Mouse (Mus musculus) stomach, embryonic 16.5 days (tissue): ENCODE measurements at regions not wholly inside any gene's neighbourhood (a gene's known extent, or its start where the extent isn't known, plus 50 kb on each side); places are given as distances from the start of the nearest gene placed in this dataset.

Experiments
- ATAC-seq: fragments of 200-750 bp; cut with Nextera tagmentation; 2 replicates; pipeline ENCODE4 v1.8.0; 2017; ENCODE audit warnings: moderate number of reproducible peaks, moderate TSS enrichment; ENCODE audit not compliant: insufficient read depth, low FRiP score
- H3K27ac ChIP-seq: fragments of 300-500 bp; sonication (generic); 2 replicates; pipeline ENCODE4 v1.5.1; 2014; ENCODE audit warnings: low read length
- H3K27me3 ChIP-seq: fragments of 300-500 bp; sonication (generic); 2 replicates; pipeline ENCODE4 v1.6.1; 2014; ENCODE audit warnings: low read length, control low read depth, mixed read lengths; ENCODE audit not compliant: control insufficient read depth, insufficient read depth
- H3K36me3 ChIP-seq: fragments of 300-500 bp; sonication (generic); 2 replicates; pipeline ENCODE4 v1.6.1; 2014; ENCODE audit warnings: low read length; ENCODE audit not compliant: control insufficient read depth, insufficient read depth
- H3K4me1 ChIP-seq: fragments of 300-500 bp; sonication (generic); 2 replicates; pipeline ENCODE4 v1.6.1; 2014; ENCODE audit warnings: low read length, control low read depth, mixed read lengths; ENCODE audit not compliant: control insufficient read depth, insufficient read depth
- H3K4me2 ChIP-seq: fragments of 300-500 bp; sonication (generic); 2 replicates; pipeline ENCODE4 v1.6.1; 2014; ENCODE audit warnings: low read depth, low read length, mixed read lengths
- H3K4me3 ChIP-seq: fragments of 300-500 bp; sonication (generic); replicated peaks from 2 replicates; pipeline ENCODE4 v1.5.1; 2014; ENCODE audit warnings: mild to moderate bottlenecking, low read length
- H3K9ac ChIP-seq: fragments of 300-500 bp; sonication (generic); 2 replicates; pipeline ENCODE4 v1.6.1; 2014; ENCODE audit warnings: low read length
- H3K9me3 ChIP-seq: fragments of 300-500 bp; sonication (generic); replicated peaks from 2 replicates; pipeline ENCODE4 v1.6.1; 2016; ENCODE audit warnings: low read length, control low read depth; ENCODE audit not compliant: control insufficient read depth
- WGBS: fragments of 180-500 bp; shearing (Covaris S2); extraction: QIAGEN DNeasy Blood & Tissue Kit; methylation state at CpG from one replicate; pipeline ENCODE4 v1.1.7; 2014; 5-methylcytosine and 5-hydroxymethylcytosine counted together

GRCm38 (mm10) chr4:33838436-33838835, 86.0 kb upstream of the Cnr1 start:
- no peak for ATAC-seq
- H3K9me3 ChIP-seq, result no peaks in the 10 kb centered on the region
- 71% methylated on average over 6 of the region's 6 CpGs for WGBS
- H3K4me2 ChIP-seq, result no peak overlapping the region
- H3K4me1 ChIP-seq, result peaks cover 9% of the 10 kb centered on the region; the same call in 1 of the 2 replicates
- no peaks in the 10 kb centered on the region for H3K36me3 ChIP-seq
- H3K27me3 ChIP-seq, result no peaks in the 10 kb centered on the region
- H3K27ac ChIP-seq, result no peak overlapping the region
- no peak overlapping the region for H3K9ac ChIP-seq
- H3K4me3 ChIP-seq, result no peak overlapping the region

DNA sequence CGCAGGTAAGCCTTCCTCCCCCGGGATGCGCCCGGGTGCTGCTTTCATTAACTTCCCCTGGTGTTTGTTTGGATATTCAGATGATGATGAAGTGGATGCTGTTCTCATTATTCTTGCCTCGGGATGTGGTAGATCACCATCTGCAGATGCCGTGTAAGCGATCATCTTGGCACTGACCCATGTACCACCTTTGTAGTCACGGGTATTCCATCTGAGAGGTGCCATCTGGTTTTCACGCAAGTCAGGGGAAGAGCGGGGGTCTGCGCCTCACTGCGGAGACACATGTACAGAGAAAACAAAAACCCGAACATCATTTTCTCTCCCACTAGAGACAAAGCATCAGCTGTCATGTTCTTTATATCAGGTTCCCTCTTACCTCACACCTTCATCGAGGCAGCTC, 84.3 kb upstream of the Cnr1 start:
- Histone ChIP-seq H3K4me2 (peak overlapping the region; percentile 10; the same call in 1 of the 2 replicates), H3K36me3 (no peaks in the 10 kb centered on the region), H3K4me1 (peaks cover 9% of the 10 kb centered on the region; the same call in 1 of the 2 replicates), H3K4me3 (no peak overlapping the region), H3K27me3 (no peaks in the 10 kb centered on the region), H3K9me3 (no peaks in the 10 kb centered on the region), H3K9ac (no peak overlapping the region), H3K27ac (no peak overlapping the region)
- no peak for ATAC-seq
- WGBS, result 62% methylated on average over 14 of the region's 14 CpGs

DNA sequence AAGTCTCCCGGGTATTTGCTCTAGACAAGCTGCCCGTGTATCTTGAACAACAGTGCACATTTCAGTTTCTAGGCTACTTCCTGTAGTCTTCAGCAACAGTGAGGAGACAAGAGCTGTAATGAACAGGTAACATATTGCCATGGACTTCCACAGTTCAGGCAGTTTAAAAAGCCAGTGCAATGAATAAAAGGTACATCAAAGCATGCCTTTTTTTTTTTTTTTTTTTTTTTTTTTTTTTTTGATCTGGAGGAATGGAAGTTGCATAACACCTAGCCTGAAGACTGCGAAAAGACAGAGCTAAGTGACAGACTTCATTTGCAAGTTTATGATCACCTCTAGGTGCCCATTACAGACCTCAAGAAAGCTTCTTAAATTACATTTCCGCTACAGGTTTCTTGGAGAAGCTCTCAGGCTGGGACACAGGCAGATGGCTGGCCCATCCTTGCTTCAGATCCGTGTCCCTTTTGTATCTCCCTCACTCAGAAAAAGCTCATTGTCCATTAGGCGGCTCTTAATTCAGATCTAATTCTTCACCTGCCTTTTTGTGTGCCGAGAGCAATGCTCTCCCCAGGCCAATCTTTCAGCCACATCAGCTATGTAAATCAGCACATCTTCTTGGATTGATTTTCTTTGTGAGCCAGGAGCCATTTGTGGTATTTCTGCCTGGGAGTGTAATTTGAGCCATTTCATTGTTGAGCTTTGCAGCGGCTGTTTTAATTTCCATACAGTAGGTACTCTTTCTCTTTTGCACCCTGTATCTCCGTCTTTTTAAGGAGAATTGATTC, 78.6 kb upstream of the Cnr1 start:
- H3K4me1 ChIP-seq, result no peaks in the 10 kb centered on the region
- no peaks in the 10 kb centered on the region for H3K9me3 ChIP-seq
- H3K4me3 ChIP-seq, result no peak overlapping the region
- H3K27ac ChIP-seq, result no peak overlapping the region
- ATAC-seq, result no peak
- H3K27me3 ChIP-seq, result no peaks in the 10 kb centered on the region
- WGBS, result 34% methylated on average over 9 of the region's 9 CpGs
- no peak overlapping the region for H3K9ac ChIP-seq
- no peaks in the 10 kb centered on the region for H3K36me3 ChIP-seq
- H3K4me2 ChIP-seq, result no peak overlapping the region

- H3K4me3 ChIP-seq, result no peak overlapping the region
- H3K9ac ChIP-seq, result no peak overlapping the region
- ATAC-seq, result no peak
- no peaks in the 10 kb centered on the region for H3K9me3 ChIP-seq
- WGBS, result 84% methylated on average over 7 of the region's 7 CpGs
- no peak overlapping the region for H3K27ac ChIP-seq
- no peaks in the 10 kb centered on the region for H3K4me1 ChIP-seq
- H3K36me3 ChIP-seq, result no peaks in the 10 kb centered on the region
- no peak overlapping the region for H3K4me2 ChIP-seq
- no peaks in the 10 kb centered on the region for H3K27me3 ChIP-seq
These were observed 74.1 kb upstream of the Cnr1 start for GRCm38 (mm10) chr4:33850249-33850648.

DNA sequence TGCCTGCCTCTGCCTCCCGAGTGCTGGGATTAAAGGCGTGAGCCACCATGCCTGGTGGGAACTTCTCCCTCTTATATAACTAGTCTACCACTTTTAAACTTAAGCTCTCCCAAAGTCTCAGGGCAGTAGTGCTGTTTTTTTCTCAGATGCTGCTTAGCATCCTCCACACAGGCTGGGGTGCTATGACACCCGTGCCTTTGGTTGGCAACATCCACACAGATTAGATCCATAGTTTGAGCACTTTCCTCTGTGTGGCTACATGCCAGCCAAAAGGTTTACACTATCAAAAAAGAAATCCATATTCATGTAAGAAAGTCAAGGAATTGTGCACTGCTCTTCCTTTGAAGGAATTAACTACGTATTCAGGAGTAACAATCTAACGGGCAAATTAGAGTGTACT, 72.1 kb upstream of the Cnr1 start:
- H3K27ac ChIP-seq, result no peak overlapping the region
- no peak overlapping the region for H3K4me2 ChIP-seq
- no peak overlapping the region for H3K9ac ChIP-seq
- H3K36me3 ChIP-seq, result no peaks in the 10 kb centered on the region
- no peaks in the 10 kb centered on the region for H3K4me1 ChIP-seq
- H3K27me3 ChIP-seq, result no peaks in the 10 kb centered on the region
- 86% methylated on average over 5 of the region's 5 CpGs for WGBS
- no peak overlapping the region for H3K4me3 ChIP-seq
- ATAC-seq, result no peak
- H3K9me3 ChIP-seq, result no peaks in the 10 kb centered on the region

- H3K9ac ChIP-seq, result no peak overlapping the region
- ATAC-seq, result no peak
- H3K4me1 ChIP-seq, result no peaks in the 10 kb centered on the region
- no peaks in the 10 kb centered on the region for H3K9me3 ChIP-seq
- no peaks in the 10 kb centered on the region for H3K36me3 ChIP-seq
- no peak overlapping the region for H3K4me3 ChIP-seq
- no peak overlapping the region for H3K4me2 ChIP-seq
- no peaks in the 10 kb centered on the region for H3K27me3 ChIP-seq
- H3K27ac ChIP-seq, result no peak overlapping the region
These were observed 69.3 kb upstream of the Cnr1 start for GRCm38 (mm10) chr4:33855112-33855511.

DNA sequence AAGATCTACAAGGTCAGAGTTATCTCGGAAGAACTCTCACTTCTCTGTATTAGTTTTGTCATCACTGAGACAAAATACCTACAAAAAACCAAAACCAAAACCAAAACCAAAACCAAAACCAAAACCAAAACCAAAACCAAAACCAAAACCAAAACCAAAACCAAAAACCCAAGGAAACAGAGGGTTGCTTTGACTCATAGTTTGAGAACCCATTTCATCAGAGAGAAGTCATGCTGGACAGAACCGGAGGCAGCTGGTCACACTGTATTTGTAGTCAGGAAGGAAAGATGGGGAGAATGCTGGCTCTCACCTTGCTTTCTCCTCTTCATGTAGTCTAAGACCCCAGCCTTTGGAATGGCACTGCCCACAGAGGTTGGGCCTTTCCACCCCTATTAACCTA, 57.3 kb upstream of the Cnr1 start:
- no peak for ATAC-seq
- Histone ChIP-seq H3K9me3 (no peaks in the 10 kb centered on the region), H3K4me3 (no peak overlapping the region), H3K27ac (no peak overlapping the region), H3K9ac (no peak overlapping the region), H3K4me1 (no peaks in the 10 kb centered on the region), H3K27me3 (no peaks in the 10 kb centered on the region), H3K4me2 (no peak overlapping the region), H3K36me3 (no peaks in the 10 kb centered on the region)
- 93% methylated on average over 2 of the region's 2 CpGs for WGBS

DNA sequence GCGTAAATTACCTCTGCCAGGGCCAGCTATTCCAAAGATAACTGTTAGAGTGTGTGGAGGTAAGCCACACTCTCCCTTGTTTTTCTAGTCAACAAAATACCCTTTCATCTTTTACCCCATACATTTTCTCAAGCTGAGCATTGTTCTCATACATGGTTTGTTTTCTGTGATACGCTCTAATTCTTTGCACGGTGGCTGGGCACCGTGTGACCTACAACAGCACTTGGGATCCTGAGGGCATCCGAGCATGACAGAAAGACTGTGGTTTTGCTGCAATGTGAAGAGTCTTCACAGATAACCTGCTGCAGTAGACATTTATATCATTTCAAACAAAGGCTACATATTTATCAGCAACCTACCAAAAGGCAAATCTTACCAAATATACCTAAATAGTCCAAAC, 55.1 kb upstream of the Cnr1 start:
- 61% methylated on average over 5 of the region's 5 CpGs for WGBS
- no peak for ATAC-seq
- no peaks in the 10 kb centered on the region for H3K27me3 ChIP-seq

More for the DNA sequence above, 55.1 kb upstream of the Cnr1 start:
- Histone ChIP-seq H3K36me3 (no peaks in the 10 kb centered on the region), H3K9ac (no peak overlapping the region), H3K4me1 (no peaks in the 10 kb centered on the region), H3K27ac (no peak overlapping the region), H3K4me2 (no peak overlapping the region), H3K4me3 (no peak overlapping the region), H3K9me3 (no peaks in the 10 kb centered on the region)
